Mouse (Mus musculus): ENCODE measurements at regions not wholly inside any gene's neighbourhood (a gene's known extent, or its start where the extent isn't known, plus 50 kb on each side); places are given as distances from the start of the nearest gene placed in this dataset.
A peak's percentile ranks its signal among the peaks of the same experiment; 100 is the strongest.

- no peak overlapping the region for H3K4me2 ChIP-seq (ENCODE audit: low read depth)
- no peak overlapping the region for H3K4me3 ChIP-seq (ENCODE audit: low read depth, low read length)
- H3K36me3 ChIP-seq (ENCODE audit: insufficient read depth): no peaks in the 10 kb centered on the region
- ATAC-seq (no peak), DNase-seq (no peak)
- TF ChIP-seq CTCF (IDR thresholded peaks at IDR 0.05; ENCODE audit: low read depth): no peak
- H3K27ac ChIP-seq (ENCODE audit: low read depth, low read length): no peak overlapping the region
- no peak overlapping the region for H3K9ac ChIP-seq
- H3K4me1 ChIP-seq (ENCODE audit: insufficient read depth): no peaks in the 10 kb centered on the region
- H3K9me3 ChIP-seq (ENCODE audit: low read length): no peaks in the 10 kb centered on the region
- WGBS: 83% methylated on average over 3 of the region's 3 CpGs
- H3K27me3 ChIP-seq (ENCODE audit: insufficient read depth, low read length): no peaks in the 10 kb centered on the region
Observed at GRCm38 (mm10) chr3:54540540-54541080, 152.0 kb upstream of the Supt20 start.

- no peak overlapping the region for H3K9ac ChIP-seq
- no peaks in the 10 kb centered on the region for H3K27me3 ChIP-seq (ENCODE audit: insufficient read depth, low read length)
- H3K9me3 ChIP-seq (ENCODE audit: low read length): no peaks in the 10 kb centered on the region
- no peak overlapping the region for H3K4me3 ChIP-seq (ENCODE audit: low read depth, low read length)
- TF ChIP-seq CTCF (IDR thresholded peaks at IDR 0.05; ENCODE audit: low read depth): no peak
- no peak overlapping the region for H3K27ac ChIP-seq (ENCODE audit: low read depth, low read length)
- ATAC-seq: no peak
- 92% methylated on average over 5 of the region's 5 CpGs for WGBS
- no peaks in the 10 kb centered on the region for H3K4me1 ChIP-seq (ENCODE audit: insufficient read depth)
- no peaks in the 10 kb centered on the region for H3K36me3 ChIP-seq (ENCODE audit: insufficient read depth)
- no peak for DNase-seq
- H3K4me2 ChIP-seq (ENCODE audit: low read depth): no peak overlapping the region
Observed at GRCm38 (mm10) chr3:54541389-54541788, 151.2 kb upstream of the Supt20 start.

- H3K4me1 ChIP-seq (ENCODE audit: insufficient read depth): no peaks in the 10 kb centered on the region
- no peak overlapping the region for H3K27ac ChIP-seq (ENCODE audit: low read depth, low read length)
- H3K9me3 ChIP-seq (ENCODE audit: low read length): no peaks in the 10 kb centered on the region
- no peak for TF ChIP-seq CTCF (IDR thresholded peaks at IDR 0.05; ENCODE audit: low read depth)
- DNase-seq (no peak), ATAC-seq (no peak)
- H3K9ac ChIP-seq: no peak overlapping the region
- no peak overlapping the region for H3K4me3 ChIP-seq (ENCODE audit: low read depth, low read length)
- H3K27me3 ChIP-seq (ENCODE audit: insufficient read depth, low read length): no peaks in the 10 kb centered on the region
- H3K4me2 ChIP-seq (ENCODE audit: low read depth): no peak overlapping the region
- no peaks in the 10 kb centered on the region for H3K36me3 ChIP-seq (ENCODE audit: insufficient read depth)
Observed at GRCm38 (mm10) chr3:54545393-54545792, 147.2 kb upstream of the Supt20 start.

- Histone ChIP-seq H3K4me3 (ENCODE audit: low read depth, low read length) (no peak overlapping the region), H3K9me3 (ENCODE audit: low read length) (no peaks in the 10 kb centered on the region), H3K27me3 (ENCODE audit: insufficient read depth, low read length) (no peaks in the 10 kb centered on the region), H3K36me3 (ENCODE audit: insufficient read depth) (no peaks in the 10 kb centered on the region), H3K9ac (no peak overlapping the region), H3K4me1 (ENCODE audit: insufficient read depth) (no peaks in the 10 kb centered on the region), H3K4me2 (ENCODE audit: low read depth) (no peak overlapping the region), H3K27ac (ENCODE audit: low read depth, low read length) (no peak overlapping the region)
- ATAC-seq: no peak
- no peak for TF ChIP-seq CTCF (IDR thresholded peaks at IDR 0.05; ENCODE audit: low read depth)
- DNase-seq: peak; percentile 14
- 70% methylated on average over 9 of the region's 9 CpGs for WGBS
Observed at GRCm38 (mm10) chr3:54551908-54552307, 140.7 kb upstream of the Supt20 start.

- ATAC-seq (no peak), DNase-seq (no peak)
- no peaks in the 10 kb centered on the region for H3K9me3 ChIP-seq (ENCODE audit: low read length)
- no peak overlapping the region for H3K4me3 ChIP-seq (ENCODE audit: low read depth, low read length)
- WGBS: 95% methylated on average over 2 of the region's 2 CpGs
- H3K27ac ChIP-seq (ENCODE audit: low read depth, low read length): no peak overlapping the region
- no peaks in the 10 kb centered on the region for H3K36me3 ChIP-seq (ENCODE audit: insufficient read depth)
- no peaks in the 10 kb centered on the region for H3K4me1 ChIP-seq (ENCODE audit: insufficient read depth)
- TF ChIP-seq CTCF (IDR thresholded peaks at IDR 0.05; ENCODE audit: low read depth): no peak
- no peak overlapping the region for H3K9ac ChIP-seq
- H3K27me3 ChIP-seq (ENCODE audit: insufficient read depth, low read length): no peaks in the 10 kb centered on the region
- H3K4me2 ChIP-seq (ENCODE audit: low read depth): no peak overlapping the region
Observed at GRCm38 (mm10) chr3:54555954-54556353, 136.7 kb upstream of the Supt20 start.

GRCm38 (mm10) chr3:54559053-54559452 is 133.6 kb upstream of the Supt20 start:
- no peak for TF ChIP-seq CTCF (IDR thresholded peaks at IDR 0.05; ENCODE audit: low read depth)
- WGBS: 89% methylated on average over 2 of the region's 2 CpGs
- ATAC-seq: no peak

GRCm38 (mm10) chr3:54559527-54559926 is 133.1 kb upstream of the Supt20 start:
- no peak for TF ChIP-seq CTCF (IDR thresholded peaks at IDR 0.05; ENCODE audit: low read depth)
- Histone ChIP-seq H3K4me3 (ENCODE audit: low read depth, low read length) (no peak overlapping the region), H3K27me3 (ENCODE audit: insufficient read depth, low read length) (no peaks in the 10 kb centered on the region), H3K4me2 (ENCODE audit: low read depth) (no peak overlapping the region), H3K4me1 (ENCODE audit: insufficient read depth) (no peaks in the 10 kb centered on the region), H3K27ac (ENCODE audit: low read depth, low read length) (no peak overlapping the region), H3K9me3 (ENCODE audit: low read length) (no peaks in the 10 kb centered on the region; the same call in 1 of the 2 replicates), H3K36me3 (ENCODE audit: insufficient read depth) (no peaks in the 10 kb centered on the region), H3K9ac (no peak overlapping the region)
- DNase-seq (no peak), ATAC-seq (no peak)
- WGBS: 96% methylated on average over 2 of the region's 2 CpGs

More at GRCm38 (mm10) chr3:54559053-54559452, 133.6 kb upstream of the Supt20 start:
- no peak overlapping the region for H3K4me2 ChIP-seq (ENCODE audit: low read depth)
- no peaks in the 10 kb centered on the region for H3K4me1 ChIP-seq (ENCODE audit: insufficient read depth)
- no peaks in the 10 kb centered on the region; the same call in 1 of the 2 replicates for H3K9me3 ChIP-seq (ENCODE audit: low read length)
- H3K9ac ChIP-seq: no peak overlapping the region
- no peaks in the 10 kb centered on the region for H3K36me3 ChIP-seq (ENCODE audit: insufficient read depth)
- H3K27me3 ChIP-seq (ENCODE audit: insufficient read depth, low read length): no peaks in the 10 kb centered on the region
- no peak overlapping the region for H3K27ac ChIP-seq (ENCODE audit: low read depth, low read length)
- no peak for DNase-seq
- H3K4me3 ChIP-seq (ENCODE audit: low read depth, low read length): no peak overlapping the region

Data from forebrain, postnatal 0 days (tissue).